Mouse (Mus musculus) retina, postnatal 7 days (tissue): ENCODE measurements around the gene Sars2.

Source experiments
- DNase-seq: peaks from one replicate; pipeline ENCODE4 v3.0.0-alpha.2; 2012; ENCODE audit warnings: low read depth, low spot score

The Sars2 gene

GRCm38 (mm10) chr7:28726600-28726999 is 15.2 kb upstream of the Sars2 start:
- peak; percentile 67 for DNase-seq

DNA sequence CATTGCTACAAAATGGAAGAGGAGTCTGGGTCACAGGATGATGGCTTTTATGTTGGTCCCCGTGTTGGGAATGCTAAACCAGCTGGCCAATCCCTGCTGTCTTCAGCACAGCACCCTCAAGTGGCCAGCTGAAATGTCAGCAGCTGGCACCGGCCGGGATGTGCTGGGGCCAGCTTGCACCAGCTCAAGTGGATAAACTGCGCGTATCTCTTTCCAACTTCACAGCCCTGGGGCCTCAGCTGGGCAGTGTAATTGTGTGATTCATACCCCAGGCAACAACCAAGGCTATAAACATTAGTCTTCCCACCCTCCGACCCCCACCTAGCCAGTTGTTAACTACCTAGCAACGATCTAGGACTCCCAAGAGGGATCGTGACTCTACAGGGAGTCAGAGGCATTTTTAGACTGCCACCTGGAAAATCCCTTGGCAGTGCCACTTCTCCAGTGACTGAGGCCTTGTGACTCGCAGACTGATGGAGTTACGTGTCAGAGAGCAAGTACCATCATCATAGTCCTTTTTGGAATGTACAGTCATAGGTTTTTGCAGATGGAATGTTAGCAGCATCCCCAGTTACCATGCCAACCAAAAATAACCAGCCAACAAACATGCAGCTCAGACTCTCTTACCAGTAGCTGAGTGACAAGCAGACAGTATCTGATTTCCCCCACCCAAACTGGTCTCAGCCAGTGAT is 14.0 kb upstream of the Sars2 start:
- DNase-seq, result no peak

DNA sequence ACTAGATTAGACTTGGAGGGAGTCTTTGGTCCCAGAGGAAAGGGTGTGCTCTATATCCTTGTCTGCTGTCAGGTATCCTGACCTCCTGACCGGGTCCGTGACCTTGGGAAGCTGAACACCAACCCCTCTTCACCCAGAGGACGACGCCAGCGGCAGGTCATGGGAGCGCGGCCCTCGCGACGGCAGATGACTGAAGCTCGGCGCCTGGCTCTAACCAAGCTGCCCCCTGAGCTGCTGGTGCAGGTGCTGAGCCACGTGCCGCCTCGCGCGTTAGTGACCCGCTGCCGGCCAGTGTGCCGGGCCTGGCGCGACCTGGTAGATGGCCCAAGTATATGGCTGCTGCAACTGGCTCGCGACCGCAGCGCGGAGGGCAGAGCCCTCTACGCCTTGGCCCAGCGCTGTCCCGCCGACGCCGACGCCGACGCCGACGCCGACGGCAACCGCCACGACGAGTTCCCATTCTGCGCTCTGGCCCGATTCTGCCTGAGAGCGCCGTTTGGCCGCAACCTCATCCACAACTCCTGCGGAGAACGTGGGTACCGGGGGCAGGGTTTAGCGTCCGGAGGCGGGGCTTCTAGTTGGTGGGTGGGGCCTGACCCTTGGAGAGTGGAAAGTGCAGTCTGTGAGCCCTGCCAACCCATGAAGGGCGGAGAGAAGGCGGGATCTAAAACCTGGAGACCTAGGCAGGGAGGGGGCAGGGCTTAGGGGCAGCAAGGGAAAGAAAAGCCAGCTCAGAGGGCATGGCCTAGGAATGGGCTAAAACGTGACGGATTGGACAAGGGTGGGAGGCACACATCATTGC is 9.2 kb upstream of the Sars2 start:
- peak; percentile 74 for DNase-seq

DNA sequence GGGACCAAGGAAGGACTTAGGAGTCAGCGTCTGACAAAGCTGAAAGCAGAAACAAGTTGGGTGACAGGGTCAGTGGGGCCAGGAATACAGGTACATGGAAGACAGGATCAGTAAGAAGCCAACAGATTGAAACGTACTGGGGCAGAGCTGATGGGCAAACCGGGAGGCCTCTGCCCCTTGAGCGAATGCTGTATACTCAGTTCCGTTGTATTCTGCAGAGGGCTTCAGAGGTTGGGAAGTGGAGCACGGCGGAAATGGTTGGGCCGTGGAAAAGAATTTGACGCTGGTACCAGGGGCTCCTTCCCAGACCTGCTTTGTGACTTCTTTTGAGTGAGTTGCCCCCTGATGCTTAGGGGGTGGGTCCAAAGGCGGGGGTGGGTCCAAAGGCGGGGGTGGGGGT is 8.6 kb upstream of the Sars2 start:
- DNase-seq, result no peak

DNA sequence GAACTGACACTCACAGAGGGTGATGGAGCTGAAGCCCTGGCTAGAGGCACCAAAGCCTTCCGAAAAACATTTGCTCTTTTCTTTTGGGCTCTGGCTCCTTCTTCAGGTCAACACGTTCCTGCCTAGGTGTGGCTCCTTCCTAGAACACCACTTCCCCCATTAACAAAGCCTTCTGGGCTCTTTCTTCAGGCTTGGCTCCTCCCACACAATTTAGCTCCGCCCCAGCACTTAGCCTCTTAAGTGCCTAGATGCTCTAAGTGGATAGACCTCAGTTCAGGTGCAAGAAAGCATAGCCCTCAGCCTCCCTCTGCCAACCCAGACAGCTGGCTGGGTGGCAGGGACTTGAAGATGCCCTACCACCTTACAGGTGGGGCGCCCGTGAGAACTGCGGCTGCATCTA is 6.1 kb upstream of the Sars2 start:
- no peak for DNase-seq

DNA sequence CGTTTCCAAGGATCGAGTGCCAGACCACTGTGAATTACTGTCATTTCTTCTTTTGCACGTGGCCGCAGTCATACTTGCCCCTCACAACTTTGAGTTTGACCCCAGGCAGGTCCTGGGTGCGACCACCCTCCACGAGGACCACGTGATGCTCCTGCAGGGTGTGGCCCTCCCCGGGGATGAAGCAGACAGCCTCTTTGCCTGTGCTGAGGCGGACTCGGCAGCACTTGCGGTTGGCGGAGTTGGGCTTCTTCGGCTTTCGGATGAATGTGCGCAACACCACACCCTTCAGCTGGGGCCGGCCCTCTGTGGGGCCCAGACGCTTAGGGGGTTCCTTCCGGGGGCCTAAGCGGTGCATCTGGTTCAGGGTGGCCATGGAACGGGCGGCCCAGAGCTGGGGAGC is 2.0 kb upstream of the Sars2 start:
- no peak for DNase-seq

GRCm38 (mm10) chr7:28740949-28741348 is 843 bp upstream of the Sars2 start:
- no peak for DNase-seq

DNA sequence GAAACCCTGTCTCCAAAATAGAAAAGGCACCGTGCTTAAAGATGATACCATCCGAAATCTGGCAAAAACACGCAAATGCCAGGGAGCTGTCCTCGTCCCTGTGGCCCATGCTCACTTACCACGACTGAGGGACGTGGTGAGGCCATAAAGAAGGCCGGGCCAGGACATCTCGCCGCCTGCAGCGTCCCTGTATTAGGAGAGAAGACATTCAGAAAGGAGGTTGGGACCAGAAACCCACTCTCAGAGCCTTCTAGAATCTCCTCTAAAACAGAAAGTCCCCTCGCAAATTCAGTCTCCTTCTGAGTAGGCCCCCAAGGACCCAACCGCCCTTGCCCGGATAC is 454 bp upstream of the Sars2 start:
- DNase-seq, result no peak

DNA sequence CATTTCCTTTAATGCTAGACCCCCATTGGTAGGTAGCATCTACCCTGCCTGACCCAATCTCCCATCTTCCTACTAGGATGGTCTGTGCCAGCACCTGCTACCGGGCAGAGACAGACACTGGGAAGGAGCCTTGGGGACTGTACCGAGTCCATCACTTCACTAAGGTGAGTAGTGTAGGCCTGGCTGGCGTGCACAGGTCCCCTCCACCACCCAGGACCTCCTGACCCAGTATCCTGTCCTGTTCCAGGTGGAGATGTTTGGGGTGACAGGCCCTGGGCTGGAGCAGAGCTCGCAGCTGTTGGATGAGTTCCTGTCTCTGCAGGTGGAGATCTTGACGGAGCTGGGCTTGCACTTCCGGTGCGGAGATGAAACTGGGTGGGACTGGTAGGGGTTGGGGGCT is 8.1 kb downstream of the Sars2 start:
- no peak for DNase-seq

GRCm38 (mm10) chr7:28756079-28756478 is 14.3 kb downstream of the Sars2 start, which contains the start of gene Ccer2:
Gene Ccer2 (plus strand): TSS chr7:28756174.
- no peak for DNase-seq

GRCm38 (mm10) chr7:28758623-28759022 is 16.8 kb downstream of the Sars2 start:
- DNase-seq, result no peak

- DNase-seq, result no peak
Observed at GRCm38 (mm10) chr7:28761907-28762306, 20.1 kb downstream of the Sars2 start.

DNA sequence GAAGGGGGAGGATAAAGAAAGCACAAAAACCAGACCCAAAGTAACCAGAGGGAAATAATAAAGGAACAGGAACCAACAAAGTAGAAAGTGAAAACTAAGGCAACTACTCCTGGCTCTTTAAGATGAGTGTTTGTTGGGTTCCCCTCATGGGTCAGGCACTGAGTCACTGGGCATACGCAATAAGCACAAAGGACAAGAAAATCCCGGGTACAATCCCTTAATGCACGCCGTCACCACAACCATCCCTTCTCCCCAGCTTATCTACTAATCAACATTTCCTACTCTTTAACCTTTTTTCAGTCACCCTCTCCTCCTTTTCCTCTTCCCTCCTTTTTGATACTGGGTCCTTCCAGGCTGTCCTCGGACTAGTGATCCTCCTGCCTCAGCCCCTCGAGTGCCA is 23.4 kb downstream of the Sars2 start:
- no peak for DNase-seq

GRCm38 (mm10) chr7:28766173-28766879 is 24.5 kb downstream of the Sars2 start, which contains the start of gene Sirt2:
Gene Sirt2 (plus strand): TSS chr7:28766735.
- peak; percentile 99 for DNase-seq

DNA sequence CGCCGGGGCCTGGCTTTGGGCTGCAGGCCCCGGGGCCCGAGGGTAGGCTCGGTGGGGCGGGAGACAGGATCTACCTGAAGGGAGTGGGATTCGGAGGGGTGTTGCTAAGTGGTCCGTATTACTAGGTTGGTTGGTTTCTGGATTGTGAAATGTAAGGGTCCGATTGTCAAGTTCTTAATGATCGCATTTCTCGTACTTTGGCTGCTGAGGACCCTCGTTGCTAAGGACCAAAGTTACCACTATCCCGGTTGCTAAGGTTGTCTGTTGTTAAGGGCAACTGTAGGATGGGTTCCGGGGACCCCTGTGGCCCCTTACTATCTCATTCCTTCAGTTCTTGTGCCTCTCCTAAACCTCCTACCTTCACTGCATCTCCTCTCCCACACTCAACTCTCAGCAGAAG is 25.1 kb downstream of the Sars2 start:
- DNase-seq, result no peak

- DNase-seq, result peak; percentile 53
Observed at GRCm38 (mm10) chr7:28767462-28767965, 25.7 kb downstream of the Sars2 start, which contains the start of gene Nfkbib. Gene Nfkbib (minus strand): TSS chr7:28767512.

GRCm38 (mm10) chr7:28769414-28769958 is 27.7 kb downstream of the Sars2 start:
- no peak for DNase-seq

DNA sequence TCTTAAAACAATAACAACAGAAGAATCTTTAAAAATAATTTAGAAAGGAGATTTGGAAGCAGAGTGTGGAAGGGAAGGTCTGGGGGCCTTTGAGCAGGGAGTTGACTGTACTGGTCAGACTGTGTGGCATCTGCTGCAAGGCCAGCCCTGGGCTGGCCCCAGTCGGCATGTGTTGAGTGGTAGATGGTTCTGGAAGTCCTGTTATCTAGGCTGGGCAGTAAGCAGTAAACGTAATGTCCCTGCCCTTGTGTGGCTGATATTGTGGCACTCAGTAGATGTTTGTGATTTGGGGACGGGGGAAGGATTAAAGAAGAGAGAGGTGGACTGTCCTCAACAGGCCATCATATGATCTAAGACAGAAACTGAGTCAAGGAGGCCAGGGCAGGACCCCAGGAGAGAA is 28.5 kb downstream of the Sars2 start:
- DNase-seq, result no peak

GRCm38 (mm10) chr7:28771867-28772266 is 30.1 kb downstream of the Sars2 start:
- no peak for DNase-seq

DNA sequence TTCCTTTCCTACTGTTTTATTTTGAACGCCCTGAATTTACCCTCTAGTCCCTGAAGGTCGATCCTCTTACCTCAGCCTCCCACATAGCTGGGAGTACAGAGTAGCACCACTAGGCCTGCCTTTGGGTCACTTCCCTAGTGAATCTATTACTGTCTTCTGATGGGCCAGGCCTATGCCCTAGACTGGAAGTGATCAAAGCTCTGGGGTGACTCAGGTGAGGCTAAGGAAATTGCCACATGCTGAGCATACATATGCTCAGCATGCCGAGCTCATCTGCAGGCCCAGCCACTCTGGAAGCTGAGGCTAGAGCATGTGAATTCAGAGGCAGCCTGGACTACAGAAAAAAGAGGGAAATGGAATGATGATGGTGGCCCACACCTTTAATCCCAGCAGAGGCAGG is 31.4 kb downstream of the Sars2 start:
- DNase-seq, result no peak

- no peak for DNase-seq
Observed at GRCm38 (mm10) chr7:28774164-28774563, 32.4 kb downstream of the Sars2 start.

DNA sequence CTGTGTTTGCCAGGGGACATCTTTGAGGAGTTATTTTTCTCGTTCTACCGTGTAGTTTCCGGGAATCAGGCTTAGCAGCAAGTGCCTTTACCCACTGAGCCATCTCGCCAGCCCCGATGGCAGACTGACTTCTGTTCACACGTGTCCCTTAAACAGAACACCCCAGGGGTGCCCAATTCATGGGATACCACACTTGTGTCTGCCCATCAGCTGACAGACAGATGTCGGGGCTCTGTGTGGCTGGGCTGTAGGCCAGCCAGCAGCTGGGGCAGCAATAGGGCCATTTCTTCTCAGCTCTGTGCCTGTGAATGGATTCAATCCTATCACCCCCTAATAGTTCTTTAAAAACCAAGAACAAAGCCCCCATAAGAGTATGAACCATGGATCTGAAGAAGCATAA is 33.3 kb downstream of the Sars2 start:
- DNase-seq, result no peak
